Mouse (Mus musculus) kidney, adult 2 months (tissue): Measurements from ENCODE around the gene Cd248. TPM values are rescaled to one million over a fixed set of nuclear protein-coding genes. Genes with fewer than 3 reads are reported as not detected.
A peak's percentile ranks its signal among the peaks of the same experiment; 100 is the strongest.
"Not testable (repeated sequence)": the region's sequence is repeated elsewhere in the genome, so short reads cannot be mapped to it uniquely, and the experiment has no call there.

Source experiments
- DNase-seq: peaks from one replicate; pipeline ENCODE4 v3.0.0; 2021
- H3K27ac ChIP-seq: fragments of 200-500 bp; 2 replicates; pipeline ENCODE4 v1.5.1; 2012; ENCODE audit warnings: low read depth, low read length, control low read depth, inconsistent platforms; ENCODE audit not compliant: insufficient read depth
- H3K27me3 ChIP-seq: fragments of 200-500 bp; replicated peaks from 2 replicates; pipeline ENCODE4 v1.6.1; 2012; ENCODE audit warnings: mild to moderate bottlenecking, moderate library complexity, low read length, inconsistent platforms; ENCODE audit not compliant: control insufficient read depth, insufficient read depth
- H3K36me3 ChIP-seq: fragments of 200-500 bp; 2 replicates; pipeline ENCODE4 v1.6.1; 2012; ENCODE audit warnings: mild to moderate bottlenecking, moderate library complexity, low read length, inconsistent platforms; ENCODE audit not compliant: control insufficient read depth, insufficient read depth
- H3K4me1 ChIP-seq: fragments of 200-500 bp; 2 replicates; pipeline ENCODE4 v1.6.1; 2011; ENCODE audit warnings: low read length; ENCODE audit not compliant: control insufficient read depth, insufficient read depth
- H3K4me3 ChIP-seq: fragments of 200-500 bp; 2 replicates; pipeline ENCODE4 v1.5.1; 2011; ENCODE audit warnings: mild to moderate bottlenecking, low read depth, low read length, control low read depth; ENCODE audit not compliant: insufficient read depth
- CTCF ChIP-seq: fragments of 200-500 bp; conservative IDR thresholded peaks from 2 replicates; pipeline ENCODE4 v1.5.1; 2011; ENCODE audit warnings: low read depth, mild to moderate bottlenecking, control low read depth, low read length, moderate library complexity, mixed read lengths; ENCODE audit not compliant: insufficient read depth, insufficient read length
- POLR2A ChIP-seq: fragments of 200-500 bp; IDR thresholded peaks from one replicate; pipeline ENCODE4 v1.6.1; 2011; ENCODE audit warnings: low read depth, low read length, control low read depth
- WGBS: fragments of 180-500 bp; shearing (Covaris S2); methylation state at CpG from one replicate; pipeline ENCODE4 v1.1.7; 2018; 5-methylcytosine and 5-hydroxymethylcytosine counted together
- polyA plus RNA-seq: library from polyadenylated mRNA; depleted of rRNA; stranded (reverse); fragments of >200 nt; gene quantifications from 2 replicates; pipeline ENCODE4 v1.2.3, GENCODE M21; 2012

The Cd248 gene
- polyA plus RNA-seq, 1 experiment, result 10.8 TPM

- peaks cover 11% of the 10 kb centered on the region for H3K4me1 ChIP-seq
- TF ChIP-seq POLR2A (no peak), CTCF (no peak)
- WGBS, result 67% methylated on average over 3 of the region's 3 CpGs
- H3K27ac ChIP-seq, result no peak overlapping the region
- H3K36me3 ChIP-seq, result no peaks in the 10 kb centered on the region
- no peak for DNase-seq
- H3K27me3 ChIP-seq, result no peaks in the 10 kb centered on the region
- no peak overlapping the region for H3K4me3 ChIP-seq
Observed at GRCm38 (mm10) chr19:5083961-5084833, 16.3 kb downstream of the Cd248 start.

- Histone ChIP-seq H3K36me3 (no peaks in the 10 kb centered on the region), H3K4me3 (peak overlapping the region; percentile 55), H3K4me1 (peaks cover 13% of the 10 kb centered on the region), H3K27me3 (no peaks in the 10 kb centered on the region), H3K27ac (no peak overlapping the region)
- no peak for DNase-seq
- 5% methylated on average over 15 of the region's 15 CpGs for WGBS
- TF ChIP-seq CTCF, result no peak
Observed at GRCm38 (mm10) chr19:5084834-5085144, 16.9 kb downstream of the Cd248 start.

GRCm38 (mm10) chr19:5085145-5085863, 17.4 kb downstream of the Cd248 start, which contains the start of gene Tmem151a:
Gene Tmem151a (minus strand): TSS chr19:5085531.
- Histone ChIP-seq H3K4me1 (peaks cover 13% of the 10 kb centered on the region), H3K27me3 (no peaks in the 10 kb centered on the region), H3K36me3 (no peaks in the 10 kb centered on the region), H3K4me3 (peak within 1 kb of the TSS; percentile 55), H3K27ac (peak within 1 kb of the TSS; percentile 43; the same call in 1 of the 2 replicates)
- no peak for TF ChIP-seq CTCF
- TF ChIP-seq POLR2A, result no peak
- peak; percentile 60 for DNase-seq
- WGBS, result under 1% methylated on average over 66 of the region's 69 CpGs

- not testable (repeated sequence) for H3K27ac ChIP-seq, H3K4me3 ChIP-seq, H3K27me3 ChIP-seq, DNase-seq, H3K36me3 ChIP-seq
- H3K4me1 ChIP-seq, result peaks cover 13% of the 10 kb centered on the region
- WGBS, result 66% methylated on average over 4 of the region's 4 CpGs
Observed at GRCm38 (mm10) chr19:5086533-5086932, 18.7 kb downstream of the Cd248 start.

- peak within 1 kb of the TSS; percentile 64 for H3K27ac ChIP-seq
- TF ChIP-seq CTCF (peak; percentile 57), POLR2A (peak; percentile 78)
- peak; percentile 100 for DNase-seq
- peaks cover 13% of the 10 kb centered on the region for H3K4me1 ChIP-seq
- H3K27me3 ChIP-seq, result no peaks in the 10 kb centered on the region
- WGBS, result under 1% methylated on average over 58 of the region's 58 CpGs
- H3K36me3 ChIP-seq, result no peaks in the 10 kb centered on the region
- H3K4me3 ChIP-seq, result peak within 1 kb of the TSS; percentile 84
Observed at GRCm38 (mm10) chr19:5087884-5088728, 20.2 kb downstream of the Cd248 start, which contains the start of gene Yif1a. Gene Yif1a (plus strand): TSS chr19:5088538.

GRCm38 (mm10) chr19:5089324-5089723, 21.4 kb downstream of the Cd248 start:
- Histone ChIP-seq H3K36me3 (no peaks in the 10 kb centered on the region), H3K27me3 (no peaks in the 10 kb centered on the region), H3K4me1 (peaks cover 13% of the 10 kb centered on the region), H3K27ac (no peak overlapping the region), H3K4me3 (peak overlapping the region; percentile 84; the same call in 1 of the 2 replicates)
- WGBS, result 87% methylated on average over 4 of the region's 4 CpGs
- no peak for DNase-seq
- TF ChIP-seq CTCF, result no peak
- TF ChIP-seq POLR2A, result no peak
